Mouse (Mus musculus) naive thymus-derived CD4-positive, alpha-beta T cell, adult 2 months (primary cell): Measurements from ENCODE around the gene Gm45021.

Experiments used
- DNase-seq: peaks from one replicate; pipeline ENCODE4 v3.0.0-alpha.2; 2011; ENCODE audit warnings: low read depth

The Gm45021 gene

DNA sequence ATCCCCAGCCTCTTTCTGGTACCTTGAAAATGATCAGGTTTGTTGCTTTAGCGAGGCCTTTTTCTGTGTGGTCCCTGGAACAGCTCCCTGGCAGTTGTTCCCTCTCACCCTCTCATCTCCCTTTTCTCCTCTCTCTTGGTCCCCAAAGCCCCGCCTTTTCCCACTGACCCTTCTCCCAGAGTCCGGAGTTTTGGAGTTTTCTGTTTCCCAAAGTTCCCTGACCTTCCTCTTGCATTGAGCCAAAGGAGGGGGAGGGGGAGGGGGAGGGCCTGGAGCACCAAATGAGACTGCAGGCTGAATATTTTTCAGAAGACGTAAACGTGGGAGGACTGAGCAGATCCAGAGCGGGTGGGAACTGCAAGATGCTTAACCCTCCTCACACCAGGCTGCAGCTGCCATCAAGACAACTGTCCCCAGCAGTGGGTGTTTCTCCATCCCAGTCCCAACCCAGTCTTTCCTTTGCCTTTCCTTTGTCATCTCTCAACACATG, 16.8 kb upstream of the Gm45021 start, which contains the start of gene Rarres2:
TSS of gene Rarres2 (minus strand) at position 218 of the 490 bp plus-strand sequence.
- DNase-seq = no peak

DNA sequence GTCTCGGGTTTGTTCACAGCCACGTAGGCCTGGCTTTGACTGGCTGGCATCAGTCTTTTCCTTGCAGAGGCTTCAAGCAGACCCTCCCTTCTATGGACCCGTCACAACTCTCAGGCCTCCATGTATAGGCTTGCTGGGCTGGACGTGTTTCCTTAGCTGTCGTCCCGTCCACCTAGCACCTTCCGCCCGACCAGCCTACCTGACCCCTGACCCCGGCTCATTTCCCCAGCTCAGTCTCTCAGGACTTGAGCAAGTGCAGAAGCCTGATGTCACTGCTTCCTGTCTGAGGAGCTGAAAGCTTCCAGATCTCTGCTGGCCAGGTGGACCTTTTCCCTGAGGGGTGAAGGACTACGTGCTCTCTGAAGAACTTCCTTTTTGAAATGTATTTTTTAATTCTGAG, 16.1 kb upstream of the Gm45021 start:
- DNase-seq = no peak

DNA sequence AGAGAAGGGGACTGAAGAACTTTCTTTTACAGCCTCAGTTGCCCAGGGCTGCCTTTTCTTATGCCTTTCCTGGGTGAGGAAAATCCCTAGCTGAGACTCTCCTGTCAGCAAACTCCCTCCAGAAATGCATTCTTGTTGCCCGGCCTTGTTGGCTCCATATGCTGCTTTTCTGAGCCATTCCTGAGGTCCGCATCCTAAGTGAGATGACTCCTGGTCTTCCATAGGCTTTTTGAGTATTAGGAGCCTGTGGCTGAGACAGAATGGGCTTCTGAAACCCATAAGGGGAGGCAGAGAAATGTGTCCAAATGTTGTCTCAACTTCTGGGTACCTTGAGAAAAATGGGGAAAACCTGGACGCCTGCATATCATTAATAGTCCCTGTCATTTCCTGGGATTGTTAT, 15.4 kb upstream of the Gm45021 start:
- no peak for DNase-seq

DNA sequence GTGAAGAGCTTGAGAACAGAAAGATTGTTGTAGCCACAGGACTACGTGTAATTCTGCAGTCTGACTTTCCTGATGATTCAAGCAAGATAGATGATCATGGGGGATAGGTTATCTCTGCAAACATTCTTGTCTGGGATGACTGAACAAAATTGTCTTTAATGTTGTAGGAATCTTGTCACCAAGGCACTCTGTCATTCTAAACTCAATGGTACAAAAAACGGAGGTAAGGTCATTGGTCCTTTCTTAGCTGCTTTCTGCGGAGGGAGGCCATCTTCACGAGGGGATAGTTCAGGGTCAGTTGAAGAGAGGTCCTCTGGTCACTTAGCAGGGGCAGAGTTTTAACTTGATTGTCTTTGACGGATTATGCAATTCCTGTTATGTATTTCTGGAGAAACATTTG, 10.7 kb upstream of the Gm45021 start:
- DNase-seq = no peak

DNA sequence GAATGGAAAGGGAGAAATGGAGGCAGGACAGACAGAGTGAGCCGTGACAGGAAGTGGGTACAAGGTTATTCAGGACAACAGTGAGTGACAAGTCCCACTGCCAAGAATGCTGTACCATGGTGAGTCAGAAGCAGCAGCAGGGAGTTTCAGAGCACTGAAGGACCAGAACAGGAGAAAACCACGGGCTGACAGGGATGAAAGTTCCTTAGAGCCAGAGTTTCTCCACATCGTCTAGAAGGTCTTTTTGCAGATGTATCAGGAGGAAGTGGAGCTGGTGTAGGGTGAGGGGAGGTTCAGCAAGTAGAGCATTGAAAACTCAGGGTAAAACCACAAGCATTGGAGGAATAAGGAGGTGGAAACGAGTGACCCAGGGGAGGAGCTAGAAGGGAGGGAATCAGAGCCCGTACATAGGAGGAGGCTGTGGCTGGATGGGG, 10.2 kb upstream of the Gm45021 start:
- peak; percentile 24 for DNase-seq

DNA sequence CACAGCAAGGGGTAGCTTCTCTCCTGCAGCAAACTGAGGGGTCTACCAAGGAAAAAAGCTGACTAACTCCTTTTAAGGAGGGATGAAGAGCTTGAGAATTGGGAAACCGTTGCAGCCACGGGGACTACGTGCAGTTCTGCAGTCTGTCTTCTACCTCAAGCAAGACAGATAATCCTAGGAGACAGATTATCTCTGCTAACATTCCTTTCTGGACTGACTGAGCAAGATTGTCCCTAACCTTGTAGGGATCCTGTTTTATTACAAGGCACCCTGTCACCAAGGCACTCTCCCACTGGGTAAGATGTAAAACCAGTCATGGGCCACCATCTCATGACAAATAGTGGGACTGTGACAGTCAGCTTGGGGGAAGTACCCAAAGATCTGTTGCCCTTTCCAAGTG, 8.2 kb upstream of the Gm45021 start:
- DNase-seq = no peak

DNA sequence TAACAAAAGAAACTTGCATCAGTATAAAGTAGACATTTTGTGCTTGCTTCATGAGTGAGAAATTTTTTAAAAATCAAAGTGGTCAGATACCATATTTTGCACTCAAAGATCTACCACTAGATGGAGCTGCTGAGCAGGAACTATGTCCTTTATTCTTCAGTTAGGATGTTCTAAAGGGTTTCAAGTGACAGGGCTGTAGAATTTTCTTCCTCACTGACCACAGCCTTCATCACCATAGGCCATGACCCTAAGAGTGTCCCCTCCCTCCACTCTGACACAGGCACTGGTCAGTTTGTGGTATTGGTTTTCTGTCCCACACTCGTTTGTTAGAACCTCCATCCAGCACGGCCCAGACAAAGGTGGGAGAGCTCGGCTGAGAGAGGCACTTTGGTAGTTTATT, 7.4 kb upstream of the Gm45021 start:
- DNase-seq = peak; percentile 86

DNA sequence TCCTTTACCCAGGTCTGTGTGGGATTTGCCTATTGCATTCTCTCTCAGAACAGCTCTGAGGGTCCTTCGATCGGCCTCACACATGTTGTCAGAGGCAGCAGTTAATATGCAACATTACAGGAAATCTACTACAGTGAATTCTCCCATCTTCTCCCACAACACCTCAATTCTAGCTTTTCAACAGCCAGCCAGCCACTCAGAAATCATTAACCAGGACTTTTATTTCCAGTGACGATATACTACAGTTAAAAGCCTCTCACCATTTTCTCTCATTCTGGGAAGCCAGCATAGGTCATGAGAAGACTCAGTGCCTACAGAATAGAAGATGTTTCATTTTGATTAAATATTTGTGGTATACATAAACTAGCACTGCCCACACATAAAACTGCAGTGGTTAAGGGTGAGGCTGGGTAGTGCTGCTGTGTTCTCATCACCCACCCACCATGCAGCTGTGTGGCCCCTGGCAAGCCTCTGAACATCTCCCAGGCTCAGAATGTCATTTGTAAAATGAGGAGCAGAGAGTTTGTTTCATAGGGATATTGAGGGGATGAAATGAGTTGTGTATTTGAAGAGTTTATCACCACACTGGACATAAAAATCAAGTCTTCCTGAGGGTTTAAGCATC, 1.9 kb downstream of the Gm45021 start:
- no peak for DNase-seq

DNA sequence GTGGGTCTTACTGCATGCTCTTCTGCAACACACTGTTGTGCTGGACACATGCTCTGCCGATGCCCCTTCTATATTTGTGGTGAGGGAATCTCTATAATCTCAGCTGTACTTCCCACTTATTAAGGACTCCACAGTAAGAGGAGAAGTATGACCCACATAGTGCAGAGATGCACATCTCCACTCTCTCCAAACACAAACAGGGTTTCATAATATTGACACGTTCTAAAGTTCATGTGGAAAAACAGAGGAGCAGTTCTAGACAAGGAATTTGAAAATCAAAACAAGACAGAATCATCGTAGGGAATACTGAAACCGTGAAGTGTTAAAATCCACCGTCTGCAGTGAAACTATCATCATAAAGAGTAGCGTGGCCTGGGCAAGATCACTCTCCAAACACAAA, 2.5 kb downstream of the Gm45021 start:
- DNase-seq = no peak

DNA sequence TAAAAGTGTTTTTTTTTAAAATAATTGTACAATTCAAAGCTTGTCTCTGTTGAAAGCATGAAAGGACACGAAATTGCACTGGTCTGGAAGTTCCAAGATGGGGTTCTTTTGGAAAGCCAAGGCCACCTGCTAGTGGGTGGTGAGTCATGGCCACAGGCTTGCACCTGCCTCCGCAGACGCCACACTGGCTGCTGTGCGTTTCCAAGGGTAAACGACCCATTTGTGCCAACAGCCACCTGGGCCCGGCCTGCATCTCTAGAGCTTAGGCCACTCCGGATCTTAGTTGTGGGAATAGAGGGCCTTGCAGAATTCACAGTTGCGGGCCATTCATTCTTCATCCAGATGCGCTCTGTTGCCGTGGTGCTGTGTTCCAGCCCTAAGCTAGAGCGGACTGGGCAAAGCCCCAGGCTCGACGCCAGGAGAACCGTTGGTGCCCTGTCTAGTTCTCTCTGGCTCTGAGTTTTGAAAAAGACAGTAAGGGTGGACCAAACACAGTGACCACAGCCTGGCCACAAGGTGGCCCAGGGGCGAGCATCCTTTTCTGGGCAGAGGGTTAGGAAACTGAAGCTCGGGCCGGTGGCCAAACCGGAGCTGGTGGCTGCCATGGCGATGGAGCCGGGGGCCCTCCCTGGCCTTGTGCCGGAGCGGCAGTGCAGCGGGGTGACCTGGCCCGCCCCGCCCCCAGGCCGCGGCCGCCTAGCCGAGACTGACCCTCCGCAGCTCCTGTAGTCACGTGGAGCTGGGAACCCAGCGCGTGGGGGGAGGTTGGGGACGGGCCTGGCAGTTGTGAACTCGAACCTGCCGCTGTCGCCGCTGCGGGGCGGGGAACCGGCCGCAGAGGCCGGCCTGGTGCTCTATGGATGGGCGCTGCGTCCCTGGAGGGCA, 4.0 kb downstream of the Gm45021 start, which contains the start of the genes Repin1 and Gm44965:
TSS of gene Repin1 (plus strand) at position 726 of the 885 bp plus-strand sequence.
TSS of gene Gm44965 (plus strand) at position 784 of the 885 bp plus-strand sequence.
- DNase-seq = peak; percentile 66

DNA sequence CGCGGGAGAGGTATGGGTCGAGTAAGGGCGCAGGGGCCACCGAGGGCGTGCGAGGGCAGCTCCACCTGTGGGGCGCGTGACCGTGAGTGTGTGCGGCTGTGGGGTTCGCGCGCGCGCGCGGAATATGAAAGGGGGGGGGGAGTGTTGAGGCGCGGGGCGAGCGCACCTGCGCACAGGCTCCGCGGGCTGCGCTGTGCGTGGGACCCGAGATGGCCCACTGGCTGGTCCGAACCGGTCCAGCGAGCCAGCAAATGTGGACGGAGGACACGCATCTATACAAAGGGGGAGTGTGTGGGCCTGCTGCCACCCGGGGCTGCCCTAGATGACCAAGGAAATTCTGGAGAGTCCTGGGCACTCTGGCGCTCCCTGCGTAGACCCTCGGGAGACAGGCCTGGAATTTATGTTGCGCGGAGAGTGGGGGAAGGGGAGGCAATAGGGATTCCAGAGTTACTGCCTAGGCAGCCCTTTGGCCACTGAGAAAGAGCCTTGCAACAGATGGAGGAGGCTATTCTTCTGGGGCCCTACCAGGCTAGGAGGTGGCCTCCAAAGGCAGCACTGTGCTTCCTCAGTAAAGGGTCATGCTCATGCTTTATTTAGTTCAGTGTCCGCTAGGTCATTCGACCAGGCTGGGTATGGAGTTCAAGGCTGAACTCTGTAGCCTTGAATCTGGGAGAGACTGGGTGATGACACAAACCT, 4.8 kb downstream of the Gm45021 start:
- peak; percentile 24 for DNase-seq

DNA sequence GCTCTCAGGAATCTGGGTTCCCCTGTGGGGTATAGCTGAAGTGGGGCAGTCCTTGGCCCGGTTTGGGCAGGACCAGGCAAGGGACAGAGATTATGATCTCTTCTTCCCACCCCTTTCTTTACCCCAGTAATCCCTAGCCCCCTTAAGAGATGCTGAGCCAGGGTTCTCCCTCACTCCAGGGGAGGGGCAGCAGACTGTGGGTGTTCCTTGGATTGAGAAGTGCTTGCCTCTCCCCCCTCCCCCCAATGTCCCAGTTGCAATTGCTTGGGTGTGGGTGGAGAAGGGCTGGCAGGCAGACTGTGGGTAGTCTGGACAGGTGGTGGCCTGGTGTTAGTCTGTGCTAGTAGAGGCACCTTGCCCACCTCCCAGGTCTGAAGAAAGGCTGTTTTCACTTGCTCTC, 5.9 kb downstream of the Gm45021 start:
- DNase-seq = no peak

DNA sequence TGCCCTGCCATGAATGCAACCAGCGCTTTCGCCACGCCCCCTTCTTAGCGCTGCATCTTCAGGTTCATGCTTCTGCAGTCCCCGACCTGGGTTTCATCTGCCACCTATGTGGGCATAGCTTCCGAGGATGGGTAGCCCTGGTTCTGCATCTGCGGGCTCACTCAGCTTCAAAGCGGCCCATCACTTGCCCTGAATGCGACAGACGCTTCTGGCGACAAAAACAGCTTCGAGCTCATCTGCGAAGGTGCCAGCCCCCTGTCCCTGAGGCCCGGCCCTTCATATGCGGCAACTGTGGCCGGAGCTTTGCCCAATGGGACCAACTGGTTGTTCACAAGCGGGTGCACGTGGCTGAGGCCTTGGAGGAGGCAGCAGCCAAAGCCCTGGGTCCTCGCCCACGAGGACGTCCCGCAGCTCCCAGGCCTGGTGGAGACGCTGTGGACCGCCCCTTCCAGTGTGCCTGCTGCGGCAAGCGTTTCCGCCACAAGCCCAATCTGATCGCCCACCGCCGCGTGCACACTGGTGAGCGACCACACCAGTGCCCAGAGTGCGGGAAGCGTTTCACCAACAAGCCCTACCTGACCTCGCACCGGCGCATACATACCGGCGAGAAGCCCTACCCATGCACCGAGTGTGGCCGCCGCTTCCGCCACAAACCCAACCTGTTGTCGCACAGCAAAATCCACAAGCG, 7.3 kb downstream of the Gm45021 start:
- no peak for DNase-seq

DNA sequence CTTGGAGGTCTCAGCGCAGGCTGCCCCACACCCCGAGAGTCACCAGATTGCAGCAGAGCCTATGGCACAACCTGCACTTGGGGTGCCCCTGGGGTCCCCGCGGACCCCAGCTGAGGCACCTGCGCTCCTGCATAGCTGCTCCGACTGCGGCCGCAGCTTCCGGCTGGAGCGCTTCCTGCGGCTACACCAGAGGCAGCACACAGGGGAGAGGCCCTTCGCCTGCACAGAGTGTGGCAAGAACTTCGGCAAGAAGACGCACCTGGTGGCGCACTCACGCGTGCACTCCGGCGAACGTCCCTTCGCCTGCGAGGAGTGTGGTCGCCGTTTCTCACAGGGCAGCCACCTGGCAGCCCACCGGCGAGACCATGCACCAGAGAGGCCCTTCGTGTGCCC, 7.8 kb downstream of the Gm45021 start:
- no peak for DNase-seq

DNA sequence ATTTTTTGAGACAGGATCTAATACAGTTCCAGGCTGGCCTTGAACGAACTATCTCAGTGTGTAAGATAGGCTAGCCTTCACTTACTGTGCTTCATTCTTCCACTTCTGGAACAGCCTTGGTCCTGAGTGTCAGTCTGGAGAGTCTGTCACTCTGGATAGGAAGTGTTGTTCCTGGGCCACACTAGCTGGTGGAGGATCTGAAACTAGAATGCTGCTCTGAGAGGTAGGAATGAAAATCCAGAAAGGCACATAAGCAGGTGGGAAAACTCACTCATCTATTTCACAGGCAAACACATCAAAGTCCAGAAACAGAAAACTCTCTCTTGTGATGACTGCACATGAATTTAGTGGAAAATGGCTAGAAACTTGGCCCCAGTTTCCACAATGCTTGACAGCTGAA, 11.2 kb downstream of the Gm45021 start:
- DNase-seq = no peak

DNA sequence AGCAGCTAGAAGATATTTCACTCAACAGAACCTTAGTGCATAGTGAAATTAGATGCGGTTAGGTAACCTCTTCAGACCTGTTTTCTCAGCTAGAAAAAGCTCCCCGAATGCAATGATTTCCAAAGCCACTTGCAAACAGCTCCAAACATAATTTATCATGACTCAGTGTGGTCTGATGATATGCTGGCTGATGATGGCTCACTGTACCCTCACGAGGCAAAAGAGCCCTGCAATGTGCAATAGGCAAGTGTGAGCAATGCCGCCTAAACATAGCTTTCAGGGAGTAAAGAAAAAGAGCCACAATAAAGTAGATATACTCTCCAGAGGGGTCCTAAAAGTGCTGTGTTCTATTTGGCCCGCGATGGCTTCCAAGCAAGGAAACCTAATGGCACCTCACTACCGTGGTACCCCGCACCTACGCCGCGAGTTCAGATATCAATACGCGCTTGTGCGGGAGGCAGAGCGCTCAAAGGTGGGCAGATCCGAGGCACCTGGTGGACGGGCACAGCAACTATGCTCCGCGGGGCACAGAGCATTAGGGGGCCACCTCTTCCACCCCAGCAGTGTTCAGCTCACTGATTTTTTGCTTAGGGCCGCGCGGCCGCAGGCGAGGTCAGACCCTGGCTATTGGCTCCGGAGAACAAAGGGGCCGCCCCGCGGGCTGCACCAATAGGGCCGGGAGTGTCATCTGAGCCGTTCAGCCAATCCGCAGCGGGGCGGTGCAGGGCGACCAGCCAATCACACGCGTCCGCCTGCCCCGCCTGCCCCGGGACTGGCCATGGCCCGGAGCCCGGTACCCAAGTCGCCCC, 12.1 kb downstream of the Gm45021 start, which contains the start of gene Zfp775:
TSS of gene Zfp775 (plus strand) at position 793 of the 809 bp plus-strand sequence.
- DNase-seq = peak; percentile 92

DNA sequence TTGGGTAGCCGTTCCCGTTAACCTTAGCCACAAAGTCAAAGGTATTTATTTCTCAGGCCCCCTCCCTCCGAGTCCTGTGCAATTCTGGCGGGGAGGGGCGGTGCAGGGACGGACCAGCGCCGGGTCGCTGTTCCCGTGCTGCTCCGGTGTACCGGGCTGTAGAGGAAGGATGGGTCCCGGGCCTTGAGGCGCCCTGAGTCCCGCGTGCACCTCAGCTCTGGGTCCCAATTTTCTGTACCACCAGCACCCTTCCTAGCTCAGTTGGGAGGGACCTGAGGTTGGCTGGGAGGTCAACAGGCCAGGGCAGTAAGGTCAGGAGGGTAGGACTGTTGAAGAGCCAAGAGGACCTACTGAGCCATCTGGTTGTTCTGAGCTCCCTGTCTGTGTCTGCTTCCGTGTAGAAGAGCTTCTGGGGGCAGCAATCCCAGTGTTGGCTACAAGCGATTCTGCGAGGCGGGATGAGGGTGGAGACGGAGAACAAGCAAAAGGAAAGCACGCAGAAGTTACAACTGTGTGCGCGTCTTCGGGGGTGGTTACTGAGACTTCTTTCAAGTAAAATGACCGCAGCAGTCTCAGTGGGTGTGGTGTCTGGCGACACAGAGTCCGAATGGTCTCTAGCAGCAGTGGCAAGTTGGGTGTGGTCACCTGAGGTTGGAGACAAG, 12.8 kb downstream of the Gm45021 start:
- DNase-seq = no peak

DNA sequence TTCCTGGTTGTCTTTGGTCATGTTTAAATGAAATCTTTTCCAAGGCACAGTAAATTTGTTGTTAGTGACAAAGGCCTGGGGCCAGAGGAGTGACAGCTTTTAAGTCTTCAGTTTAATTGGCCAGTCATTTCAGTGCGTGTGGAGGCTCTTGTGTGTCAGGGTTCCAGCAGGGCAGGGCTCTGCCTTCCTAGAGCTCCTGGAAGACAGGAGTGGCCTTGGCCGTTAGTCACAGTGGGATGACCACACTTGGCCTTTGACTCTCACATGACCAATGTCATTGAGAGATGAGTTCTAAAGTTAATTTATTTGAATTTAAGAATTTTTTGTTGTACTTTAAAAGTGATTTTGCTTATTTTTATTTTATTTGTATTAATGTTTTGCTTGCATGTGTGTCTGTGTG, 18.7 kb downstream of the Gm45021 start:
- DNase-seq = no peak

DNA sequence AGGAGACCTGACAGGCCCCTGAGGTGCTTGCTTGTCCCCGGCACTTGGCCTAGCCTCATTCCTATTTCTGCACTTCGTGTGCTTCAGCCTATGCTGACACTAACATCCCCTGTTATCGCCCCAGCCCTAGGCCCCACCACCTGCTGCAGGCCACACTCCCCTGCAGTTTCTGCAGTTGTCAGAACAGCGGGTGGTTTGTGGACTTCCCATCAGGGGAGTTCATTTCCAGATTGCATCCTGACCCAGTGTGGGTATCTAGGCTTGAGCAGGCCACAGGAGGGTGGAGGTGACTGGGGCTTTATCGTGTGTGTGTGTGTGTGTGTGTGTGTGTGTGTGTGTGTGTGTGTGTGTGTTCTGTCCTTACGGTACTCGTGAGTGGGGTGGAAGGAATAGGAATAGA, 20.1 kb downstream of the Gm45021 start:
- DNase-seq = no peak

DNA sequence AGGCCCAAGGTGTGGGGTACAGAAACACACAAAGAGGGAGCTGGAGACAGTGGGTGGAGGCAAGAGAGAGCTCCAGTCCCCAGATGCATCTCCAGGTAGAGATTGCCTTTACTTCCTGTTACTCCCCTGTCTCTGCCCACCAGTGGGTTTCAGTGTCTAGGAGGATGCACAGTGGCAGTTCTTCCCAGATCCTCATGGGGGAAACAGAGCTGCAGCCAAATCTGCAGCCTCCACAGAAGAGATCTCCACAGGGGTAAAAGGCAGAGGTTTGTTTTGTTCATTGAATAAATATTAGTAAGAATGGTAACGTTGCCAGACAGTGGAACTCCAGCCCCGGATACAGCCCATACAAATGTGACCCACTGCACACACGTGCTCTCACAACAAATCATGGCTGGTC, 21.2 kb downstream of the Gm45021 start:
- no peak for DNase-seq
